Mouse (Mus musculus): ENCODE data around the gene Naa80.

Gene Naa80

DNA sequence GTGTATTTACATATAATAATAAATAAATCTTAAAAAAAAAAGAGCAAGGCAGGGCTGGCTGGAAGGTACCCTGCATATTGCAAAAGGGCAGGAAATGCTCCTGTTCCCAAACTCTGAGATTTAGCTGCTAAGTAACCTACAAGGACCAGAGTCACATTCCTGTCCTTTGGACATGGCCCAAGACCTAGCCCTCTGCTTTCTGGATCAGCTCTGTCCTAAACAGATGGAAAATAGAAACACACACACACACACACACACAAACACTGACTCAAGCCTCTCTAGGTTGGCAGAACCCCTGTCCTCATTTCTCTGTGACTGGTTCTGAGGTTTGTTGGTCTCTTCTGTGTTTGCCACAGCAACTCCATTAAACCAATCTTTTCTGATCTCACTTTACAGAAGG, 42.3 kb downstream of the Naa80 start:
- no peak for DNase-seq

GRCm38 (mm10) chr9:107624539-107624938, 45.9 kb downstream of the Naa80 start:
- peak; percentile 46 to 52 for DNase-seq

DNA sequence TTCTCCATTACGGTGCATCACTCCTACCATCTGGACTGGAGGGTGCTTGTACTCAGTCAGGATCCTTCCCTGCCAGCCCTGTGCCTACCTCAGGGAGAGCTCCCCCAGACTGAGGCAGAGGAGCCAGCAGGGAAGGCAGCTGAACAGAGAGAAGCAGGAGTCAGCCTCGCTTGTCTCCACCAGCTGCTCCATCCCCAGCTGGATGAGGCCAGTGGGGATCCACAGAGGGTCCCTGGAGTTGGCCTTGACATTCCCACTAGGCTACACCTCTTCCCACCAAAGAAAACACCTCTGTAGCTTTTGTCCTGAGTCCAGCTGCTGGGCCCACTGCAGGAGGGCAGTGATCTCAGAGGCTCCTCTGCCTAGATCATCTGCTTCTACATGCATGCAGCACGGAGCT, 46.3 kb downstream of the Naa80 start:
- DNase-seq, result no peak

DNA sequence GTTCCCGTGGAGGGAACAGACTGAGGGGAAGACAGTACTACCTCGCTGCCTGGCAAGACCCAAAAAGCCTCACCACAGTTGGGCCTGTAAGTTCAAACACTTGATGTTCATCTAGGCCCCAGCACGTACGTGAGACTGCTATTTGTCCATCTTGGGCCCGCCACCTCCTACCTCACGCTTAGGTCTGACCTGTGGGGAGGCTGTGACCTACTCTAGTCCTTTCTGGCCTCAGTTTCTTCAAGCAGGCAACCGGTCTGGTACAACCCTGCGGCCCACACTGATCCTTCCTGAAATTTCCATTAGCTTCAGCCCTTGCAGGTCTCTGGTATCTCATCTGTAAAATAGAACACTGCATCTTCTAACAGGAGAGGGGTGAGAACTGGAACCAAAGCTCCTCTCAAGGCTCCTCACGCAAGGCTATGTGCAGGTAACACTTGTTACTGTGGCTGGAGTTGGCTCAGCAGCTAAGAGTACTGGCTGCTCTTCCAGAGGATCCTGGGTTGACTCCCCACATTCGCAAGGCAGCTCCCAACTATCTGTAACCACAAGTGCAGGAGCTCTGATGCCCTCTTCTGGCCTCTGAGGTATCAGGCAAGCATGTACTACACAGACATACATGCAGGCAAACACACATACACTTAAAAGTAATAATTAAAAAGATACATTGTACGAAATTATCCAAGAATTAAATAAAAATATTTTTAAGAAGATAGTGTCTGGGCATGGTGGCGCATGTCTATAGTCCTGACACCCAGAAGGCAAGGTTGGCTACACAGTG, 46.9 kb downstream of the Naa80 start:
- no peak for DNase-seq

GRCm38 (mm10) chr9:107626158-107626843, 47.6 kb downstream of the Naa80 start:
- no peak for DNase-seq

DNA sequence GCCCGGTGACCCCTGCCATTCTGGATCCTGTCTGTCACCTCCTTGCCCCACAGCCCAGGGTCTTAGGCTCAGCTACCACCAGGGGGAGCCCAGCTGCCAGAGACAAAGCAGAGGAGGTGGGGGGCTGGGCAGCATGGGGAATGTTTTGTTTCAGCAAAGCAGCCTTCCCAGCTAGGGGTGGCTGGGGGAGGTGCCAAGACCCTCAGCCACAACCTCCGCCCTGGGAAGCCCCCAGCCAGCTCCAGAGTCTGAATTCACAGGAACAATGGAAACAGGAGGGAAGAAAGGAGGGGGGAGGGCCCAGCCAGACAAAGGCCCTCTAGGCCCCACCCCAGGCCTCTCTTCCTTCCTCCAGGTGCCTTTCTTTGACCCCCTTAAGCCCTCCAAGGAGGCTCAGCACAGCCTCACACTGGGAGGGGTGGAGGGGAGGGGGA, 48.2 kb downstream of the Naa80 start:
- DNase-seq, result peak; percentile 90 to 92

DNA sequence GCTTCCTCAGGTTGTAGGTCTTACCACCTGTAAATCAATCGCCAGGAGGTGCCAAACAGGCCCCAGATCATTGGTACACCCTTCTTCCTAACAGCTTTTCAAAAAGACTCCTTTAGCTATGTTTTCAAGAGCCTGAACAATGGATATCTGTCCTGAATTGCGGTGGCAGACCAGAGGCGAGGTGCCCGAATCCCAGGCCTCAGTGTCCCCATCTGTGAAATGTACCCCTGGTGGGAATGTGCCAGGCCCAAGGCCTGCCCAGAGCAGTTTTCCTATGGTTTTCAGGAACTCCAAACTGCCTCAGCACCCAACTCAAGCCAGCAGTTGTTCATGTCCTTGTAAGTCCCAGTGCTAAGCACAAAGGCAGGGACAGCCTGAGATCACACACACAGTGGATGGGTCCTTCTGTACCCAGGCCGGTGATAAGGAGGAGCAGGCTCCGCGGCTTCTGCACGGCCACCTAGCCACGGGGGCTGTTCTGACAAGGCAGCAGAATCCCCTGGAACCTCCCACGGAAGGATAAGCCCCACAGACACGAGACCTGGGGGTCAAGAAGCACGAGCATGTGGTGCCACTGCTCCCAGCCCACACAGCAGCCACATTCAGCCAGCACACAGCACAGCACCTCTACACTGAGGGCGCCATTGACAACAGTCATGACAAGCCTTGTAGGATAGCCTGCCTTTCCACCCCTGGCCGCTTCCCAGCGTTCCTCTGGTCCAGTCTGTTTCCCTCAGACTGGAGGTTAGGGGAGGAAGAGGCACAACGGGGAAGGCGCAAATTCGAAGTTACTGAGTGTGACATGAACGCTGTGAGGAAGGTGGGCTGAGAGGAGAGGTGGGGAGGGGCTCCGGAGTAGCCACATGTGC, 48.9 kb downstream of the Naa80 start:
- DNase-seq, result no peak

GRCm38 (mm10) chr9:107628721-107629410, 50.2 kb downstream of the Naa80 start:
- peak; percentile 83 to 88 for DNase-seq

GRCm38 (mm10) chr9:107629411-107629730, 50.7 kb downstream of the Naa80 start:
- no peak for DNase-seq

DNA sequence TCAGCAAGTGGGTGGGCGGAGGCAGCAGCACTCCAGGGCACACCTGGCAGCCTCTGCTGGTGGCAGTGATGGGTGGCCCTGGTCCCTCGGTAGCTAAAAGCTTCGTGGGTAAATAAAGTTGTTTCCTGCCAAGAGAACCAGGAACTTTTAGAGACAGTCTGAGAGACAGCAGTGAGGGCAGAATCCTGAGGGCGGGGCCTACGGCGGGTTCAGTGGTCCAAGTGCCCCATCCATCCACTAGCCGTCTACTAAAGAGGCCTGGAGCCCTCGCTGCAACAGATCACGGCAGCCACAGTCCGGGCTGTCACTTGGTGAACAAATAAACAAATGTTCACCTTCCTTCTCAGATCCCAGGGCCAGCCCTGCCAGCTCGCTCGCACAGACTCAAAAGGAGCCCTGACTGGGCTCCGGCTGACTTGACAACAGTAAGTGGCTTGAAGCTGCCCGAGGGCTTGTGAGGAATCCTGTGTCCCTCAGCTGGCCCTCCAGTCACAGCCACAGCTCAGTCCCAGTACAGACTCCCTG, 51.3 kb downstream of the Naa80 start:
- DNase-seq, result peak; percentile 30 to 35

- DNase-seq, result no peak
Observed at GRCm38 (mm10) chr9:107630576-107630975, 51.9 kb downstream of the Naa80 start.

DNA sequence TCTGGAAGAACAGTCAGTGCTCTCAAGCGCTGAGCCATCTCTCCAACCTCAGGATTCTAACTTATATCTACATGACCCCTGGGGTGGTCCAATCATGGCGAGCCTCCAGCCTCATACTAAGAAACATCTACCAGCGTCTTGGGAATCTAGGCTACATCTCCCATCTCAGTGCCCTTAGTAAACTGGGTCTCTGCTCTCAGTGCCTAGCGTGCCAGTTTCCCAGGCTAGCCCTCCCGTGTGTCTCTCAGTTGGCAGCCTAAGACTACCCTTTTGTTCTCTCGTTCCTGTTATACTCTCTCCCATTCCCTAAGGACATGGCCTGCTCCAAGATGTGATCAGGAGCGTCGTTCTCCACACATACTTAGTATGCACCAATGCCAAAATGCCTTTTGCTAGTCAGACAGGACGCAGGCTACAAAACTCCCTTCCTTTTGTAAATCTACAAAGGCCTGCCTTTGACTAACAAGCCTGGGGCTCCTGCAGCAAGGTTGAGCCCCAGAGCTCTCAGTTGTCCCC, 52.7 kb downstream of the Naa80 start:
- no peak for DNase-seq

DNA sequence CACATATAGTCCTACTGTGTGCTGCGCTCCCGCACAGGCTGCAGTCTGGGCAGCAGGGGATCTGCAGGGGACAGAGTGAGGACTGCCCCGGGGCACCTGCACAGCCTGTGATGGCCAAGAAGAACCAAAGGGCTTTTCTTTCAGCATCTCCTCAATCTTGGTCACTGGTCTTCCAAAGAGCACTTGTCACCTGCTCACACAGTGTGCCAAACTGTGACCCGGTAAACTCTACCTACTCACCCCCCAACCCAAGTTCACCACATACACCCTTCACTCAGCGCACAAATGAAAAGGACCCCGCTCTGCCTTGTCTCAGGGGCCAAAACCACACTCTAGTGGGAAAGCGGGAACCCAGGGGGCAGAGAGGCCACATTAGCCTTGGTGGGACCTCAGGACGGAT, 53.2 kb downstream of the Naa80 start:
- DNase-seq, result no peak

GRCm38 (mm10) chr9:107632478-107632877, 53.8 kb downstream of the Naa80 start:
- DNase-seq, result no peak

- peak; percentile 87 to 88 for DNase-seq
Observed at GRCm38 (mm10) chr9:107633091-107633660, 54.5 kb downstream of the Naa80 start.
